Mouse (Mus musculus): Measurements from ENCODE around the gene Xpo4.

GRCm38 (mm10) chr14:57646155-57646554 is 19.1 kb downstream of the Xpo4 start:
- no peak for TF ChIP-seq FLI1 (IDR thresholded peaks at IDR 0.05; ENCODE audit: low read length)
- TF ChIP-seq GATA1 (IDR thresholded peaks at IDR 0.05; ENCODE audit: borderline replicate concordance, low read length), result no peak

Measured in megakaryocyte, embryonic 14.5 days (primary cell).